Mouse (Mus musculus) lung, embryonic 15.5 days (tissue): ENCODE measurements at regions not wholly inside any gene's neighbourhood (a gene's known extent, or its start where the extent isn't known, plus 50 kb on each side); places are given as distances from the start of the nearest gene placed in this dataset.

Experiments
- ATAC-seq: fragments of 200-750 bp; cut with Nextera tagmentation; 2 replicates; pipeline ENCODE4 v1.8.0; 2017; ENCODE audit warnings: moderate number of reproducible peaks, borderline replicate concordance; ENCODE audit not compliant: low FRiP score, low TSS enrichment; ENCODE audit errors: extremely low read depth
- H3K27ac ChIP-seq: fragments of 300-500 bp; sonication (generic); 2 replicates; pipeline ENCODE4 v1.5.1; 2015; ENCODE audit warnings: moderate library complexity, mild to moderate bottlenecking, inconsistent platforms
- H3K27me3 ChIP-seq: fragments of 300-500 bp; sonication (generic); 2 replicates; pipeline ENCODE4 v1.6.1; 2015; ENCODE audit warnings: inconsistent platforms
- H3K36me3 ChIP-seq: fragments of 300-500 bp; sonication (generic); 2 replicates; pipeline ENCODE4 v1.6.1; 2015; ENCODE audit warnings: inconsistent platforms
- H3K4me1 ChIP-seq: fragments of 300-500 bp; sonication (generic); 2 replicates; pipeline ENCODE4 v1.6.1; 2015; ENCODE audit warnings: inconsistent platforms
- H3K4me2 ChIP-seq: fragments of 300-500 bp; sonication (generic); 2 replicates; pipeline ENCODE4 v1.6.1; 2015; ENCODE audit warnings: inconsistent platforms, mild to moderate bottlenecking, moderate library complexity
- H3K4me3 ChIP-seq: fragments of 300-500 bp; sonication (generic); 2 replicates; pipeline ENCODE4 v1.5.1; 2015; ENCODE audit warnings: mild to moderate bottlenecking, inconsistent platforms
- H3K9ac ChIP-seq: fragments of 300-500 bp; sonication (generic); 2 replicates; pipeline ENCODE4 v1.6.1; 2015; ENCODE audit warnings: inconsistent platforms
- H3K9me3 ChIP-seq: fragments of 300-500 bp; sonication (generic); 2 replicates; pipeline ENCODE4 v1.6.1; 2016; ENCODE audit warnings: inconsistent platforms
- WGBS: fragments of 180-500 bp; shearing (Covaris S2); methylation state at CpG from one replicate; pipeline ENCODE4 v1.1.7; 2015; 5-methylcytosine and 5-hydroxymethylcytosine counted together

- H3K27me3 ChIP-seq: no peaks in the 10 kb centered on the region; the same call in 1 of the 2 replicates
- WGBS: 17% methylated on average over 6 of the region's 6 CpGs
- no peak for ATAC-seq
- H3K36me3 ChIP-seq: no peaks in the 10 kb centered on the region
- H3K9me3 ChIP-seq: no peaks in the 10 kb centered on the region
- H3K4me2 ChIP-seq: no peak overlapping the region
- 0 out of 2 replicates have a peak, but pooled peaks cover 3% of the 10 kb centered on the region for H3K4me1 ChIP-seq
- no peak overlapping the region for H3K4me3 ChIP-seq
- no peak overlapping the region for H3K27ac ChIP-seq
- no peak overlapping the region for H3K9ac ChIP-seq
Measured at GRCm38 (mm10) chr11:82613503-82613902, 150.6 kb downstream of the Cct6b start.

GRCm38 (mm10) chr11:82612026-82612425 lies 152.1 kb downstream of the Cct6b start:
- H3K9me3 ChIP-seq: no peaks in the 10 kb centered on the region
- no peak overlapping the region for H3K4me2 ChIP-seq
- no peak overlapping the region for H3K27ac ChIP-seq
- H3K4me3 ChIP-seq: no peak overlapping the region
- H3K9ac ChIP-seq: no peak overlapping the region
- no peaks in the 10 kb centered on the region for H3K36me3 ChIP-seq
- no peaks in the 10 kb centered on the region for H3K4me1 ChIP-seq
- no peaks in the 10 kb centered on the region for H3K27me3 ChIP-seq
- no peak for ATAC-seq

GRCm38 (mm10) chr11:82608963-82609362 lies 155.2 kb downstream of the Cct6b start:
- no peak overlapping the region for H3K4me3 ChIP-seq
- no peaks in the 10 kb centered on the region for H3K27me3 ChIP-seq
- no peak overlapping the region for H3K9ac ChIP-seq
- H3K9me3 ChIP-seq: no peaks in the 10 kb centered on the region
- no peak for ATAC-seq
- WGBS: 47% methylated on average over 1 of the region's 1 CpGs
- no peak overlapping the region for H3K4me2 ChIP-seq
- no peaks in the 10 kb centered on the region for H3K4me1 ChIP-seq
- no peaks in the 10 kb centered on the region for H3K36me3 ChIP-seq
- H3K27ac ChIP-seq: no peak overlapping the region

GRCm38 (mm10) chr11:82607661-82608060 lies 156.5 kb downstream of the Cct6b start:
- H3K4me3 ChIP-seq: no peak overlapping the region
- ATAC-seq: no peak
- H3K27ac ChIP-seq: no peak overlapping the region
- no peak overlapping the region for H3K4me2 ChIP-seq
- H3K36me3 ChIP-seq: no peaks in the 10 kb centered on the region
- no peak overlapping the region for H3K9ac ChIP-seq
- WGBS: 63% methylated on average over 5 of the region's 5 CpGs
- H3K9me3 ChIP-seq: no peaks in the 10 kb centered on the region
- H3K4me1 ChIP-seq: no peaks in the 10 kb centered on the region
- H3K27me3 ChIP-seq: no peaks in the 10 kb centered on the region

- no peaks in the 10 kb centered on the region for H3K4me1 ChIP-seq
- H3K27ac ChIP-seq: no peak overlapping the region
- no peaks in the 10 kb centered on the region for H3K36me3 ChIP-seq
- no peaks in the 10 kb centered on the region for H3K9me3 ChIP-seq
- no peak overlapping the region for H3K4me2 ChIP-seq
- 0 out of 2 replicates have a peak, but pooled peaks cover 5% of the 10 kb centered on the region for H3K27me3 ChIP-seq
- ATAC-seq: no peak
- H3K4me3 ChIP-seq: no peak overlapping the region
- 40% methylated on average over 7 of the region's 7 CpGs for WGBS
- no peak overlapping the region for H3K9ac ChIP-seq
Measured at GRCm38 (mm10) chr11:82604251-82604835, 159.8 kb downstream of the Cct6b start.

- 7% methylated on average over 11 of the region's 11 CpGs for WGBS
- no peak for ATAC-seq
Measured at GRCm38 (mm10) chr11:82602818-82603217, 161.3 kb downstream of the Cct6b start.

GRCm38 (mm10) chr11:82602250-82602649 lies 161.9 kb downstream of the Cct6b start:
- Histone ChIP-seq H3K27ac (no peak overlapping the region), H3K9me3 (no peaks in the 10 kb centered on the region), H3K4me3 (no peak overlapping the region), H3K4me2 (no peak overlapping the region), H3K36me3 (no peaks in the 10 kb centered on the region), H3K9ac (no peak overlapping the region), H3K27me3 (0 out of 2 replicates have a peak, but pooled peaks cover 5% of the 10 kb centered on the region), H3K4me1 (no peaks in the 10 kb centered on the region)
- 44% methylated on average over 2 of the region's 2 CpGs for WGBS
- ATAC-seq: no peak

More at GRCm38 (mm10) chr11:82602818-82603217, 161.3 kb downstream of the Cct6b start:
- Histone ChIP-seq H3K27me3 (0 out of 2 replicates have a peak, but pooled peaks cover 5% of the 10 kb centered on the region), H3K9ac (no peak overlapping the region), H3K9me3 (no peaks in the 10 kb centered on the region), H3K4me3 (no peak overlapping the region), H3K27ac (no peak overlapping the region), H3K4me2 (no peak overlapping the region), H3K4me1 (no peaks in the 10 kb centered on the region), H3K36me3 (no peaks in the 10 kb centered on the region)

- H3K4me3 ChIP-seq: no peak overlapping the region
- no peaks in the 10 kb centered on the region for H3K4me1 ChIP-seq
- H3K27ac ChIP-seq: no peak overlapping the region
- 60% methylated on average over 9 of the region's 9 CpGs for WGBS
- no peak overlapping the region for H3K4me2 ChIP-seq
- H3K9ac ChIP-seq: no peak overlapping the region
- H3K27me3 ChIP-seq: 0 out of 2 replicates have a peak, but pooled peaks cover 5% of the 10 kb centered on the region
- no peaks in the 10 kb centered on the region for H3K9me3 ChIP-seq
- H3K36me3 ChIP-seq: no peaks in the 10 kb centered on the region
- no peak for ATAC-seq
Measured at GRCm38 (mm10) chr11:82600151-82600550, 164.0 kb downstream of the Cct6b start.

- no peak overlapping the region for H3K27ac ChIP-seq
- ATAC-seq: no peak
- 0 out of 2 replicates have a peak, but pooled peaks cover 5% of the 10 kb centered on the region for H3K27me3 ChIP-seq
- no peaks in the 10 kb centered on the region for H3K4me1 ChIP-seq
- WGBS: 13% methylated on average over 6 of the region's 6 CpGs
- H3K4me3 ChIP-seq: no peak overlapping the region
- H3K4me2 ChIP-seq: no peak overlapping the region
- no peaks in the 10 kb centered on the region for H3K36me3 ChIP-seq
- no peak overlapping the region for H3K9ac ChIP-seq
- no peaks in the 10 kb centered on the region for H3K9me3 ChIP-seq
Measured at GRCm38 (mm10) chr11:82597757-82598156, 166.4 kb downstream of the Cct6b start.

- 0 out of 2 replicates have a peak, but pooled peaks cover 5% of the 10 kb centered on the region for H3K27me3 ChIP-seq
- 51% methylated on average over 3 of the region's 3 CpGs for WGBS
- H3K36me3 ChIP-seq: no peaks in the 10 kb centered on the region
- no peak overlapping the region for H3K9ac ChIP-seq
- no peak for ATAC-seq
- no peak overlapping the region for H3K27ac ChIP-seq
- no peaks in the 10 kb centered on the region for H3K9me3 ChIP-seq
- H3K4me2 ChIP-seq: no peak overlapping the region
- no peak overlapping the region for H3K4me3 ChIP-seq
- H3K4me1 ChIP-seq: no peaks in the 10 kb centered on the region
Measured at GRCm38 (mm10) chr11:82596801-82597200, 167.3 kb downstream of the Cct6b start.

GRCm38 (mm10) chr11:82589761-82590160 lies 174.4 kb downstream of the Cct6b start:
- H3K4me1 ChIP-seq: no peaks in the 10 kb centered on the region
- H3K9me3 ChIP-seq: no peaks in the 10 kb centered on the region
- WGBS: 56% methylated on average over 2 of the region's 2 CpGs
- ATAC-seq: no peak
- H3K36me3 ChIP-seq: no peaks in the 10 kb centered on the region
- H3K4me2 ChIP-seq: no peak overlapping the region
- no peak overlapping the region for H3K27ac ChIP-seq
- no peaks in the 10 kb centered on the region for H3K27me3 ChIP-seq
- H3K4me3 ChIP-seq: no peak overlapping the region
- H3K9ac ChIP-seq: no peak overlapping the region

GRCm38 (mm10) chr11:82588744-82589143 lies 175.4 kb downstream of the Cct6b start:
- Histone ChIP-seq H3K4me1 (no peaks in the 10 kb centered on the region), H3K4me3 (no peak overlapping the region), H3K4me2 (no peak overlapping the region), H3K36me3 (no peaks in the 10 kb centered on the region), H3K9me3 (no peaks in the 10 kb centered on the region), H3K27me3 (no peaks in the 10 kb centered on the region), H3K9ac (no peak overlapping the region), H3K27ac (no peak overlapping the region)
- 69% methylated on average over 5 of the region's 5 CpGs for WGBS
- no peak for ATAC-seq
